Mouse (Mus musculus): ENCODE measurements around the gene B230118H07Rik.

B230118H07Rik gene

DNA sequence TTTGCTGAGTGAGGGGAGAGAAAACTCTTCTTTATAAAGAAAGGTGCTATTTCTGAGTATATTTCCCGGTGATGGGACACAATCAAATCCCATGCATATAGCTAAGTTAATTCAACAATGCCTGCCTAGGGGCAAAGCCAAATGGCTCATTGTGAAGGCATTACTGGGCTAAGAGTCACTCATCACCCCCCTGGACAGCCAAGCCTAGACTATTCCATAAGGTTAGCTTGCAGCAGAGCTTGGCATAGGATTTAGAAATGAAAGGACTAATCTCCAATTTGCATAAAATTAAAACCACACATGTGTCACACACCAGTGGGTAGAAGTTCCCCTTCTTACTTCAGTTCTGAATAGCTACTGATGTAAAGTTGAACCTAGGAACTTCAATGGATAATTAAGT lies 128.8 kb downstream of the B230118H07Rik start:
- no peak for DNase-seq (ENCODE audit: low spot score)

DNA sequence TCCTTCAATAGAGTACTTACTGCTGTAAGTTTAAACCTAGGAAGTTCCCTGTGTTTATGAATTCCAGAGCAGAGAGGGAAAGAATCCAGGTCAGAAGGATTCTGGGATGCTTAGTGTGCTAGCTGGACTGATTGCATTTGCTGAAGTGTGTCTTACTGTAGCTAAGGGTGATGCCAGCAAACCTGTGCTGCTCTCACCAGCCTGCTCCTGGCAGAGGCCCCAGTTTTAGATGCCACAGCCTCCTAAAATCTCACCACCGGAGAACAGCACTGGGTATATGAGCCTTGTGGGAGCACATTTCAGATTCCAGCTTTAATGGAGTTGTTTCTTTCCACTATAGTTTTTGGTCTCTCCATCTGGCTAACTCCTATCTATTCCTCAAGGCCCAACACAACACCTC lies 129.4 kb downstream of the B230118H07Rik start:
- no peak for DNase-seq (ENCODE audit: low spot score)

All from ovary, postnatal 14 days (tissue).